Mouse (Mus musculus): ENCODE results near the gene Rasal3. TPM values are rescaled to one million over a fixed set of nuclear protein-coding genes. Genes with fewer than 3 reads are reported as not detected.
A peak's percentile ranks its signal among the peaks of the same experiment; 100 is the strongest.

The Rasal3 gene
- 0.39 and 0.50 TPM in 2 replicates for polyA plus RNA-seq (2014; fragmentation: Nextera tagmentation; extraction: Ambion mirVana)

DNA sequence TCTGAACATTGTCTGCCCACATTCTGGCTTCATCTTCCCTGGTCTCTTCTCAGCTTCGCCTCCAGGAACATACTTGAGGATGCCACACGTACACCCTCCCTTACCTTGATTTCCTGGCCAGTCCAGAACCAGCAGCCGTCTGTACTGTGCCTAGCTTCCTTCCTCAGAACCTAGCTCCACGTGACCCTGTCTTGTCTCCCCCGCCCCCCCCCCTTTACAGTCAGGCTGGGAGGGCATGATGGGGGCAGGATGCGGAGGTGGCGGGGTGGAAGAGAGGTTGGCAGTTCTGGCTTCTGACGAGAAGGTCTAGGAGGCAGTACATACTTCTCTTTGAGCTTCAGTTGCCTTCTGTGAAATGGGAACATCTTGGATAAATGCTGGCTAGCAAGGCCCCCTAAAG lies at the start of gene Rasal3:
Gene Rasal3 (minus strand): TSS at position 167 of the 400 bp plus-strand sequence.
- no peaks in the 10 kb centered on the region for H3K4me1 ChIP-seq (ENCODE audit: control insufficient read depth, insufficient read depth, low read length)
- no peak for DNase-seq
- H3K9ac ChIP-seq (replicated peaks; ENCODE audit: low read length), result no peak within 1 kb of the TSS
- peaks cover 3% of the 10 kb centered on the region; the same call in 1 of the 2 replicates for H3K27me3 ChIP-seq (ENCODE audit: control insufficient read depth, insufficient read depth, low read length)
- WGBS, result 82% methylated on average over 8 of the region's 8 CpGs
- H3K4me2 ChIP-seq (ENCODE audit: low read length), result no peak within 1 kb of the TSS
- no peak for ATAC-seq (ENCODE audit: low FRiP score, low TSS enrichment)
- H3K36me3 ChIP-seq (ENCODE audit: control insufficient read depth, insufficient read depth, low read length), result no peaks in the 10 kb centered on the region
- H3K27ac ChIP-seq (replicated peaks; ENCODE audit: low read depth, low read length), result no peak within 1 kb of the TSS
- H3K9me3 ChIP-seq (ENCODE audit: control insufficient read depth, low read length), result no peaks in the 10 kb centered on the region
- H3K4me3 ChIP-seq (replicated peaks; ENCODE audit: low read depth, low read length), result no peak within 1 kb of the TSS

DNA sequence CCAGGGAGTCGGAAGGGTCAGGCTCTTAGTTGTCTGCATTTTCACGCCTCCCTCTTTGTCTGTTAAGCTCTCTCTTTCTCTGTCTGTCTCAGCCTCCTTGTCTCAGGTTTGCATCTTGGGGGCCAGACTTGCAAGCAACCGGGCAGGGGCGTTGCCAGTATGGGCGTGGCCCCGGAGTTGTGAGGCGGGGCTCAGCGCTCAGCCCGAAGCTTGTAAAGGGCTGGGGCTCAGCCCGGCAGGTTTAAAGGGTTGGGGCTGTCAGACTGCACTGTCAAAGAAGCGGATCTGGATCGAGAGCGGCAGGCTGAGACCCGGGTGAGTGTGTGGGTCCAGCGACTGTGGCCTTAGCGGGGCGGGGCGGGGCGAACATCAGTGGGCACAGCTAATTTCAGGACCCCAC lies 49.1 kb upstream of the Rasal3 start, which contains the start of gene Cyp4f39:
Gene Cyp4f39 (plus strand): TSS at position 242 of the 400 bp plus-strand sequence.
- Histone ChIP-seq H3K27me3 (ENCODE audit: control insufficient read depth, insufficient read depth, low read length) (no peaks in the 10 kb centered on the region), H3K4me3 (replicated peaks; ENCODE audit: low read depth, low read length) (peak within 1 kb of the TSS; percentile 25), H3K27ac (replicated peaks; ENCODE audit: low read depth, low read length) (no peak within 1 kb of the TSS), H3K9me3 (ENCODE audit: control insufficient read depth, low read length) (no peaks in the 10 kb centered on the region), H3K4me1 (ENCODE audit: control insufficient read depth, insufficient read depth, low read length) (peaks cover 7% of the 10 kb centered on the region; the same call in 1 of the 2 replicates), H3K4me2 (ENCODE audit: low read length) (peak within 1 kb of the TSS; percentile 57), H3K36me3 (ENCODE audit: control insufficient read depth, insufficient read depth, low read length) (no peaks in the 10 kb centered on the region), H3K9ac (replicated peaks; ENCODE audit: low read length) (peak within 1 kb of the TSS; percentile 49)
- under 1% methylated on average over 19 of the region's 19 CpGs for WGBS
- DNase-seq, result peak; percentile 46
- no peak for ATAC-seq (ENCODE audit: low FRiP score, low TSS enrichment)

- H3K9ac ChIP-seq (replicated peaks; ENCODE audit: low read length), result no peak overlapping the region
- H3K27me3 ChIP-seq (ENCODE audit: control insufficient read depth, insufficient read depth, low read length), result no peaks in the 10 kb centered on the region
- H3K4me2 ChIP-seq (ENCODE audit: low read length), result no peak overlapping the region
- ATAC-seq (ENCODE audit: low FRiP score, low TSS enrichment) (no peak), DNase-seq (no peak)
- no peak overlapping the region for H3K27ac ChIP-seq (replicated peaks; ENCODE audit: low read depth, low read length)
- H3K9me3 ChIP-seq (ENCODE audit: control insufficient read depth, low read length), result no peaks in the 10 kb centered on the region
- H3K36me3 ChIP-seq (ENCODE audit: control insufficient read depth, insufficient read depth, low read length), result no peaks in the 10 kb centered on the region
- peaks cover 7% of the 10 kb centered on the region; the same call in 1 of the 2 replicates for H3K4me1 ChIP-seq (ENCODE audit: control insufficient read depth, insufficient read depth, low read length)
- WGBS, result 73% methylated on average over 2 of the region's 2 CpGs
- H3K4me3 ChIP-seq (replicated peaks; ENCODE audit: low read depth, low read length), result no peak overlapping the region
Observed at GRCm38 (mm10) chr17:32450844-32451537, 47.6 kb upstream of the Rasal3 start.

GRCm38 (mm10) chr17:32449042-32449441 lies 45.7 kb upstream of the Rasal3 start:
- no peaks in the 10 kb centered on the region for H3K9me3 ChIP-seq (ENCODE audit: control insufficient read depth, low read length)
- H3K9ac ChIP-seq (replicated peaks; ENCODE audit: low read length), result no peak overlapping the region
- H3K4me1 ChIP-seq (ENCODE audit: control insufficient read depth, insufficient read depth, low read length), result peaks cover 7% of the 10 kb centered on the region; the same call in 1 of the 2 replicates
- no peaks in the 10 kb centered on the region for H3K36me3 ChIP-seq (ENCODE audit: control insufficient read depth, insufficient read depth, low read length)
- no peak for DNase-seq
- no peaks in the 10 kb centered on the region for H3K27me3 ChIP-seq (ENCODE audit: control insufficient read depth, insufficient read depth, low read length)
- no peak overlapping the region for H3K27ac ChIP-seq (replicated peaks; ENCODE audit: low read depth, low read length)
- no peak for ATAC-seq (ENCODE audit: low FRiP score, low TSS enrichment)
- no peak overlapping the region for H3K4me2 ChIP-seq (ENCODE audit: low read length)
- H3K4me3 ChIP-seq (replicated peaks; ENCODE audit: low read depth, low read length), result no peak overlapping the region
- WGBS, result 90% methylated on average over 1 of the region's 1 CpGs

DNA sequence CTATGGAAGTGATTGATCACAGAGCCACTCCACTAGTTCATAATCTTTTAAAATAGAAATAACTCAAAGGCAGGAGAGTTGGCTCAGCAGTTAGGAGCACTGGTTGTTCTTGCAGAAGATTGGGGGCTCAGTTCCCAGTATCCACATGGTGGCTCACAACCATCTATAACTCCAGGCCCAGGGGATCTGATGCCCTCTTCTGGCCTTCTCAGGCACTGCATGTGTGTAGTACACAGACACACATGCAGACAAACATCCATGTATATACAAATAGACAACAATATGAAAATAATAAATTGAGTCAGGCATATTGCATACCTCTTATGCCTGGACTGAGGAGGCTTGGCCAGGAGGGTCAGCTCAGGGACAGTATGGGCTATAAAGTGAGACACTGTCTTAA lies 43.8 kb upstream of the Rasal3 start:
- Histone ChIP-seq H3K9me3 (ENCODE audit: control insufficient read depth, low read length) (no peaks in the 10 kb centered on the region), H3K4me3 (replicated peaks; ENCODE audit: low read depth, low read length) (no peak overlapping the region), H3K4me2 (ENCODE audit: low read length) (no peak overlapping the region), H3K36me3 (ENCODE audit: control insufficient read depth, insufficient read depth, low read length) (no peaks in the 10 kb centered on the region), H3K4me1 (ENCODE audit: control insufficient read depth, insufficient read depth, low read length) (no peaks in the 10 kb centered on the region), H3K27ac (replicated peaks; ENCODE audit: low read depth, low read length) (no peak overlapping the region), H3K27me3 (ENCODE audit: control insufficient read depth, insufficient read depth, low read length) (no peaks in the 10 kb centered on the region), H3K9ac (replicated peaks; ENCODE audit: low read length) (no peak overlapping the region)
- DNase-seq, result no peak
- no peak for ATAC-seq (ENCODE audit: low FRiP score, low TSS enrichment)

DNA sequence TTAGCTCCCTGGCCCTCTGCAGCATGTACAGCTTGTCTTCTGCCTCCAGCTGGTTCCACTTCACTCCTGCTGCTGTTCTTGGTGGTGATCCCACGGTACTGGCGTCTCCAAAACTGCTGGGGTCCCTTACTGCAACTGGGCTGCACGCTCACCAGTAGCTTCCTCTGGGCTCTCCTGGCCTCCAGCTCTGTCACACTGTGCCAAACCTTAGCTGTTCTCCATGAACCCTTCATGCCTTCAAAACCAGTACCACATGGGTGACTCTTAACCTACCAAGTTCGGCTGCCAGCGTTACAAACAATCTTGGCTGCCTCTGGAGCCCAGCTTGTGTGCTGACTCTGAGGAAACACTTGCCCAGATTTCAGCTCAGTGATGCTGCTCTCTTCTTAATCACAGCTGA lies 41.6 kb upstream of the Rasal3 start:
- ATAC-seq (ENCODE audit: low FRiP score, low TSS enrichment), result no peak
- Histone ChIP-seq H3K27ac (replicated peaks; ENCODE audit: low read depth, low read length) (no peak overlapping the region), H3K4me1 (ENCODE audit: control insufficient read depth, insufficient read depth, low read length) (no peaks in the 10 kb centered on the region), H3K27me3 (ENCODE audit: control insufficient read depth, insufficient read depth, low read length) (no peaks in the 10 kb centered on the region), H3K9ac (replicated peaks; ENCODE audit: low read length) (no peak overlapping the region), H3K4me2 (ENCODE audit: low read length) (no peak overlapping the region), H3K36me3 (ENCODE audit: control insufficient read depth, insufficient read depth, low read length) (no peaks in the 10 kb centered on the region), H3K4me3 (replicated peaks; ENCODE audit: low read depth, low read length) (no peak overlapping the region), H3K9me3 (ENCODE audit: control insufficient read depth, low read length) (no peaks in the 10 kb centered on the region)
- DNase-seq, result no peak
- 78% methylated on average over 5 of the region's 5 CpGs for WGBS

DNA sequence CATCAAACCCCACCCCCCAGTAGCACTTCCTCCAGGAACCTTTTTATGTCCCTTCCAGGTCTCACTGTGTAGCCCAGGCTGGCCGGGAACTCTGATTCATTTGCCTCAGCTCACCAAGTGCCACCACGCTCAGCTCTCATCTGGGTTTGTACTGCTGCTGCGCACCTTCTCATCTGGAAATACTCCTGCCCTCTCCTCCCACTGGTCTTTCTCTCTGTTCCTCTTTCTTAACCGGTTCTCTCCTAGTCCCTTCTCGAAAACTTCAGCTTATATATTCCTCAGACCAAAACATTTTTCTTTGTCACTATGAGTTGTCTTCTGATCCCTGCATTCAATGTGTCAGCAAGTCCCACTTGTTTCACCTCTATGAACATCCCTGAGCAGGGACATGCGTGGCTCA lies 39.9 kb upstream of the Rasal3 start:
- Histone ChIP-seq H3K4me2 (ENCODE audit: low read length) (no peak overlapping the region), H3K27ac (replicated peaks; ENCODE audit: low read depth, low read length) (no peak overlapping the region), H3K27me3 (ENCODE audit: control insufficient read depth, insufficient read depth, low read length) (no peaks in the 10 kb centered on the region), H3K9ac (replicated peaks; ENCODE audit: low read length) (no peak overlapping the region), H3K4me3 (replicated peaks; ENCODE audit: low read depth, low read length) (no peak overlapping the region), H3K36me3 (ENCODE audit: control insufficient read depth, insufficient read depth, low read length) (no peaks in the 10 kb centered on the region), H3K9me3 (ENCODE audit: control insufficient read depth, low read length) (no peaks in the 10 kb centered on the region), H3K4me1 (ENCODE audit: control insufficient read depth, insufficient read depth, low read length) (no peaks in the 10 kb centered on the region)
- WGBS, result 81% methylated on average over 6 of the region's 6 CpGs
- ATAC-seq (ENCODE audit: low FRiP score, low TSS enrichment) (no peak), DNase-seq (no peak)

- no peak for ATAC-seq (ENCODE audit: low FRiP score, low TSS enrichment)
Observed at GRCm38 (mm10) chr17:32437106-32437505, 33.7 kb upstream of the Rasal3 start.

GRCm38 (mm10) chr17:32435151-32435550 lies 31.8 kb upstream of the Rasal3 start:
- Histone ChIP-seq H3K4me3 (replicated peaks; ENCODE audit: low read depth, low read length) (no peak overlapping the region), H3K4me2 (ENCODE audit: low read length) (no peak overlapping the region), H3K27ac (replicated peaks; ENCODE audit: low read depth, low read length) (no peak overlapping the region), H3K9ac (replicated peaks; ENCODE audit: low read length) (no peak overlapping the region), H3K4me1 (ENCODE audit: control insufficient read depth, insufficient read depth, low read length) (no peaks in the 10 kb centered on the region), H3K27me3 (ENCODE audit: control insufficient read depth, insufficient read depth, low read length) (no peaks in the 10 kb centered on the region), H3K36me3 (ENCODE audit: control insufficient read depth, insufficient read depth, low read length) (no peaks in the 10 kb centered on the region), H3K9me3 (ENCODE audit: control insufficient read depth, low read length) (no peaks in the 10 kb centered on the region)
- DNase-seq (no peak), ATAC-seq (ENCODE audit: low FRiP score, low TSS enrichment) (no peak)
- WGBS, result 72% methylated on average over 5 of the region's 5 CpGs

More at GRCm38 (mm10) chr17:32437106-32437505, 33.7 kb upstream of the Rasal3 start:
- H3K27ac ChIP-seq (replicated peaks; ENCODE audit: low read depth, low read length), result no peak overlapping the region
- H3K4me1 ChIP-seq (ENCODE audit: control insufficient read depth, insufficient read depth, low read length), result no peaks in the 10 kb centered on the region
- no peaks in the 10 kb centered on the region for H3K36me3 ChIP-seq (ENCODE audit: control insufficient read depth, insufficient read depth, low read length)
- H3K9ac ChIP-seq (replicated peaks; ENCODE audit: low read length), result no peak overlapping the region
- no peak overlapping the region for H3K4me3 ChIP-seq (replicated peaks; ENCODE audit: low read depth, low read length)
- DNase-seq, result no peak
- H3K27me3 ChIP-seq (ENCODE audit: control insufficient read depth, insufficient read depth, low read length), result no peaks in the 10 kb centered on the region
- WGBS, result 91% methylated on average over 4 of the region's 4 CpGs
- no peak overlapping the region for H3K4me2 ChIP-seq (ENCODE audit: low read length)
- H3K9me3 ChIP-seq (ENCODE audit: control insufficient read depth, low read length), result no peaks in the 10 kb centered on the region

Data from midbrain, embryonic 14.5 days (tissue).